ENCODE assay signal across 17 mouse cellular contexts in the genomic region with DNA sequence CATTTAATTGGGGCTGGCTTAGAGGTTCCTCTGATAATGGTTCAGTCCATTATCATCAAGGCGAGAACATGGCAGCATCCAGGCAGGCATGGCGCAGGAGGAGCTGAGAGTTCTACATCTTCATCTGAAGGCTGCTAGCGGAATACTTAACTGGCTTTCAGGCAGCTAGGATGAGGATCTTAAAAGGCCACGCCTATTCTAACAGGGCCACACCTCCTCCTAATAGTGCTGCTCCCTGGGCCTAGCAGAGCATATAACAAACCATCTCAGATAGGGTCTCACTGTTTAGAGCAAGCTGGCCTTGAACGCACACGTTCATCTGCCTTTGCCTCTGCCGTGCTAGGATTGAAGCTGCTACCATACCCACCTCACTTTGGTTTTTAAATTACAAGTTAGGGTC. TPM values are rescaled to one million over a fixed set of nuclear protein-coding genes. Genes with fewer than 3 reads are reported as not detected.
"Had no signal": no experiment of that assay in that cellular context is flagged by ENCODE, and none has a peak within 500 bp of the region (broad histone marks: within the 10 kb centered on the region; RNA-seq: fewer than 3 reads in every experiment).

No protein-coding gene starts in this region.

- DNase-seq: retina, postnatal 1 day; right cerebral cortex, adult 18-20 months; right cerebral cortex, postnatal 14 days; right cerebral cortex, postnatal 25 days; right cerebral cortex, postnatal 4 days; spleen, adult 18-20 months; thymus, adult 18-20 months; thymus, adult 2 months; thymus, postnatal 14 days; thymus, postnatal 25 days; thymus, postnatal 36 days; thymus, postnatal 4 days had no signal

- H3K9me3 ChIP-seq: neural tube, embryonic 13.5 days; neural tube, embryonic 15.5 days; stomach, embryonic 15.5 days had no signal

- H3K36me3 ChIP-seq: neural tube, embryonic 13.5 days; neural tube, embryonic 15.5 days; stomach, embryonic 15.5 days had no signal

- H3K9ac ChIP-seq: neural tube, embryonic 13.5 days; neural tube, embryonic 15.5 days; stomach, embryonic 15.5 days had no signal

- H3K27ac ChIP-seq: neural tube, embryonic 13.5 days; neural tube, embryonic 15.5 days; stomach, embryonic 15.5 days; stomach, postnatal 0 days had no signal

- H3K4me3 ChIP-seq: neural tube, embryonic 13.5 days; neural tube, embryonic 15.5 days; stomach, embryonic 15.5 days had no signal

- H3K4me2 ChIP-seq: neural tube, embryonic 13.5 days; neural tube, embryonic 15.5 days; stomach, embryonic 15.5 days had no signal

RNA-seq across cellular contexts. Expression of a gene that starts 6.8 kb away (rescaled TPM):
- polyA plus RNA-seq: stomach, embryonic 14.5 days had no signal

RNA-seq across cellular contexts. Expression of a gene that starts 34.9 kb away (rescaled TPM):
- polyA plus RNA-seq: stomach, embryonic 14.5 days had no signal
